Mouse (Mus musculus) adrenal gland, postnatal 4 days (tissue): ENCODE measurements around the gene Ncf1. TPM values are rescaled to one million over a fixed set of nuclear protein-coding genes. Genes with fewer than 3 reads are reported as not detected.

Experiments
- DNase-seq, 2 experiments: peaks; one replicate each; pipeline ENCODE4 v3.0.0; 2021 to 2022; ENCODE audit warnings: low spot score in 2 of 2, mixed read lengths in 2 of 2
- total RNA-seq, 2 experiments: library from RNA; stranded (reverse); gene quantifications; 2 replicates each; pipeline ENCODE4 v1.2.3; 2021

Ncf1 gene
- total RNA-seq, 2 experiments from 2014 or later = 5.2 to 10.3 TPM

DNA sequence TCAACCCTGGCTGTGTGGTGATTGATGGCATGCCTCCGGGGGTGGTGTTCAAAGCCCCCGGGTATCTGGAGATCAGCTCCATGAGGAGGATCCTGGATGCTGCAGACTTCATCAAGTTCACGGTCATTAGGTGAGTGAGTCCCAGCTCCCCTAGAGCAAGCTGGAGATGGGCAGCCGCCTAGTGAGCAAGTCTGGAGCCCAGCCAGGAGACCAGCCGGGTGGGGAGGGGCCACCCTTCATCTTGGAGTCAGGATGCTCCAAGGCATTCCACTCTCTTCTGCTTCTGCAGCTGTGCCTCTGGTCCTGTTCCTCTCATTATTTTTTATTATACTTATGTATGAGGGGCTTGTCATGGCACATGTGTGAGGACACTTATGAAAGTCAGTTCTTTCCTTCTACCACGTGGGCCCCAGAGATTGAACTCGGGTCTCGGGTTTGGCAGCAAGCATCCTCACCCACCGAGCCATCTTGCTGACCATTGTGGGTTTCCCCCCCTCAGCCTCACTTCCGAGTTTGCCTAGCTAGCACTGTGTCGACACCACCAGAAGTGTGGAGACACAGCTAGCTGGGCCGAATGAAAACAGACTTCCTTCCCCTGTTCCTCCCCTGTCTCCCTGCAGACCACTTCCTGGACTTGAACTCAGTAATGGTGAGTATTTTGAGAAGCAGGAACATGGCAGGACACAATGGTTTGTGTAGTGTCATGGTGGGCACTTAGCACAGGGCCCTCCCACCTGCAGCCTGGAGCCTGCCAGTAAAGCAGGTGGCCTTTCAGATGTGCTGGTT, 15.2 kb downstream of the Ncf1 start:
- no peak for DNase-seq

- no peak for DNase-seq
These were observed 19.4 kb downstream of the Ncf1 start for GRCm38 (mm10) chr5:134209931-134210554.

DNA sequence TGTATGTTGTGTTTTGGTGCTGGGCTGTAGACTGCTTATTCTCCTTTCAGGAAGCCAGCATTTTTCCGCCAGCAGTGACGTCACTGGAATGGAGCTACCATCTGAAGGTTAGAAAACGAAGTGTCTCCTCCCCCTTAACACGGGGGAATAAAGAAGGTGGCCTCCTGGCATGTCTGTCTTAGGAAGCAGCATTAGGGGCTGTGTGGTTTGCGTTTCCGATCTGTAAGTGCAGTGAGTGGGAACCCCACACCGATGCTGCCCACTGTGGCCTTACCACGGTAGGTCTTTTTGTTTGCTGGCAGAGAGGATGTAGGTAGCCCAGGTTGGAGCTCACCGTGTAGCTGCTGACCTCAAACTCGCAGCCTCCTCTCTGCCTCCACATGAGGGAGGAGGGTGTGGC, 22.7 kb downstream of the Ncf1 start:
- DNase-seq = no peak

- DNase-seq = no peak
These were observed 35.8 kb downstream of the Ncf1 start for GRCm38 (mm10) chr5:134193664-134194063.

DNA sequence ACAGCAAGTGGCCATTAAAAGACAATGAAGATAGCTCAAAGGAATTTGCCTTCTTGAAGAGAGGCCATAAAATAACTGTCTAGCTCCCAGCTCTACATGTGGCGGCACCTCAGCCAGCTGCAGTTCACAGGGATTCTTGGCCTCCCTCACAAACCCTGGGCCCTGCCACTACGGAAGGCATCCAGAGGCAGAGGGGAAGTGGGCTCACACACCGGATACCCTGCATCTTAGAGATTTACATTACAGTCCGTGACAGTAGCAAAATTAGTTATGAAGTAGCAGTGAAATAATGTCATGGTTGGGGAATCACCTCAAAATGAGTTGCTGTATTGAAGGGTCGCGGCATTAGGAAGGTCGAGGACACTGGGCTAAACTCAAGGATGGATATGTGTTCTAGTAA, 40.9 kb downstream of the Ncf1 start:
- no peak for DNase-seq

GRCm38 (mm10) chr5:134186961-134187731, 42.3 kb downstream of the Ncf1 start:
- no peak for DNase-seq

GRCm38 (mm10) chr5:134186059-134186458, 43.4 kb downstream of the Ncf1 start:
- no peak for DNase-seq

DNA sequence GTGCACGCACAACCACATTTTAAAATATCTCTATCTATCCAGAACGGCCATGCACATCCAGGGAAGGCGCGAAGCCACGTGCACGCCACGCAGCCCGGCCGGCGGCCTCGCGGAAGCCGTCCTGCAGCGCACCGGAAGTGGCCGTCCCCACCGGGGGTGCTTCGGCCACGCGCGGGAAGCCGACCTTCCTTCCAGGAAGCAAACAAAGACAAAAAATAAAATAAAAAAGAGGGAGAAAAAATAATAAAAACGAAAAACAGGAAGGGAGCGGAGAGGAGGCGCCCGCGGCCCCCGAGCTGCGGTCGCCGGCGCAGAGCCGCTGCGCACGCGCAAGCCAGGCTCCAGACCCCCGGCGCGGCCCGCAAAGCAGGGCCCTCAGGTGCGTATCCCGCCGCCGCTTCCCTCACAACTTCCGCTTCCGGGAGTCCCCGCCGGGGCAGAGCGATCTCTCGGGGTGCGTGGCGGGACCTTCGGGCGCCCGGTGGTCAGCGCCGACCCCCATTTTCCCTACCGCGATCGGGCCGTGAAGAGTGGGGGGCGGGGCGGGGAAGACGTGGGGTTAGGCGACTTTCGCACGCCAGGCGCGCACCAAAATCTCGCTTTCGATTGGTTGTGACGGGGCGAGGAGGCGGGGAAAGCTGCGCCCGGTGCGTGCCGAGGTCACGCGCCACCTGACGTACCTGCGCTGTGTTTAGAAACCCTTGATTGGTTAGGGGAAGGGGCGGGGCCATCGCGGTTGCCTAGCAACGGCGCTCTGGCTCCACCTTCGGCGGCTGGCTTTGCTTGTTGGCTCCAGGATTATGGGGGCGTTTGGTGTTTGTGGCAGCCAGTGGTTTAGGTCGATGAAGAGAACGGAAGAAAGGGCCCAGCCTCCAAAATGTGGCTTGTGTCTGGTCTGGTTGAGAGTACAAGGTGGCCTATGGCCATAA, 45.3 kb downstream of the Ncf1 start, which contains the start of gene Gtf2ird2:
Gtf2ird2 (plus strand) TSS at position 140 of the 929 bp plus-strand sequence.
- DNase-seq = peak; percentile 95 to 96

DNA sequence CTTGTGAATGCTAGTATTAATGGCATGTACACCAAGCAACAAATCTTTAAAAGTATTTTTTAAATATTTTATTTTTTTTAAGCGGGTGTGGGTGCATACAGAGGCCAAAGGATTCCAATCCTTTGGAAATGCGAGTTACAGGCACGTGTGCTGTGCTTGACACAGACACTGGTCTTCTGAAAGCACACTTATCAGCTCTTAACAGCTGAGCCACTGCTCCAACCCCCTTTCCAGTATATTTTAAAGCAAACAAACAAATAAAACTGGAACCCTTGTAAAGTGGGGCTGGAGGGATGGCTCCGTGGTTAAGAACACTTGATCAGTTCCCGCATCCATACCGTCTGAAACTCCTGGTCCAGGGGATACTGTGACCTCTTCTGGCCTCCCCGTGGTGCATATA, 46.3 kb downstream of the Ncf1 start:
- no peak for DNase-seq

DNA sequence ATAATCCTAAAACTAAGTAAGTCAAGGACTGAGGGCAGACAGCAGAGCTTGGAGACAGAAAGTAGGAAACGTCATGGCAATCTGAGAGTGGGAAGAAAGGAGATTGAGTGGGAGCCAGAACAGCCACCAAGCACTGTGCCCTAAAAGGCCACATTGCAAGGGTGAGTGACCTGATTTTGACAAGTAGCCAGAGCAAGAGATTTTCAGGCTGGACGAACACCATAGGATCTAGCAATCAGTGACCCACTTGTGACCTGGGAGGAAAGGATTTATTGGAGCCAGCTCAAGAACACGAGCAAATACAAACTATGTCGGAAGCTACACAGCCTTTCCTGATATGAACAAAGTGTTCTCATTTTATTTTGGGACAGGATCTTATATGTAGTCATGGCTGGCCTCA, 46.7 kb downstream of the Ncf1 start:
- no peak for DNase-seq

GRCm38 (mm10) chr5:134182172-134182571, 47.3 kb downstream of the Ncf1 start:
- DNase-seq = no peak

DNA sequence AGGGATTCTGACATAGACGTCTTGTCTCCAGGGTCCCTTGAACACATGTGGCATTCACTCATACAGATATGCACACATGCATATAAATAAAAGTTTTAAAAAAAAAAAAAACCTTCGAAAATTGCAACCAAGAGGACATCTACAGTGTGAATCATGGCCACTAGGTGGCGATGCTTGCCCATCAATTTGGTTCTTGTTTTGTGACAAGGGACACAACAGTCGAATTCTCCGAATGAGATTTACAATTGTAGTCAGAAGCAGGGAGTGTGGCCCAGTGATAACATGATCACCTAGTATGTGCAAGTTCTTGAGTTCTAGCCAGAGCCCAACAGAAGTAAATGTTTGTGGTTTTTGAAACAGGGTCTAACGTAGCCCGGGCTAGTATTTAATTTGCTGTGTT, 49.6 kb downstream of the Ncf1 start:
- peak; percentile 60 to 67 for DNase-seq

- no peak for DNase-seq
These were observed 50.9 kb downstream of the Ncf1 start for GRCm38 (mm10) chr5:134178536-134178935.

GRCm38 (mm10) chr5:134176169-134176881, 53.1 kb downstream of the Ncf1 start, which contains the start of gene Rcc1l:
Rcc1l (minus strand) TSS chr5:134176774.
- DNase-seq = peak; percentile 52 to 66

DNA sequence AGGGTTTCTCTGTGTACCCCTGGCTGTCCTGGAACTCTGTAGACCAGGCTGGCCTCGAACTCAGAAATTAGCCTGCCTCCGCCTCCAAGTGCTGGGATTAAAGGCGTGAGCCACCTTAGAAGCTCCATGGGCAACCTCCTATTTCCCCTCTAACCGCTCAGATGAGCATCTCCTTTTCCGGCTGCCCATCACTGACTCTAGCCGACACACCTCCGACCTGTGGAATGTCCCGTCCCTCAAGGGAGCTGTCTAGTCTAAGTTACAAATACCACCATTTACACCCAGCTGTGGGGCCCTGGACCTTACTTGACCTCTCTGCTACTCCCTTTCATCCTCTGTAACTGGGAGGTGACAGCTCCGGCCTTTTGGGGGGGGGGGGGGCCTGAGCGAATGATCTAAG, 53.7 kb downstream of the Ncf1 start:
- no peak for DNase-seq

- DNase-seq = peak in 1 of 2 experiments; percentile 53
These were observed 56.2 kb downstream of the Ncf1 start for GRCm38 (mm10) chr5:134173206-134173605.

GRCm38 (mm10) chr5:134170167-134170566, 59.3 kb downstream of the Ncf1 start:
- no peak for DNase-seq
